Mouse (Mus musculus) myocyte (in vitro differentiated cells): ENCODE measurements at regions not wholly inside any gene's neighbourhood (a gene's known extent, or its start where the extent isn't known, plus 50 kb on each side); places are given as distances from the start of the nearest gene placed in this dataset.

Source experiments
- E2F4 ChIP-seq: IDR thresholded peaks from one replicate; pipeline ENCODE4 v1.6.1; 2011; ENCODE audit warnings: mild to moderate bottlenecking, control low read depth, moderate library complexity; ENCODE audit not compliant: insufficient read depth
- MYOD1 ChIP-seq, 3 experiments: IDR thresholded peaks; one replicate each; pipeline ENCODE4 v1.6.1; 2011; ENCODE audit warnings: control low read depth in 2 of 3, low read depth in 2 of 3, mild to moderate bottlenecking in 2 of 3, moderate library complexity in 1 of 3; ENCODE audit not compliant: insufficient read length in 2 of 3, control insufficient read depth in 1 of 3
- MYOG ChIP-seq, 3 experiments: IDR thresholded peaks; one replicate each; pipeline ENCODE4 v1.6.1; 2011; ENCODE audit warnings: control low read depth in 2 of 3, low read depth in 2 of 3, mild to moderate bottlenecking in 2 of 3; ENCODE audit not compliant: insufficient read length in 2 of 3, control insufficient read depth in 1 of 3, insufficient read depth in 1 of 3
- POLR2A ChIP-seq: IDR thresholded peaks from one replicate; pipeline ENCODE4 v1.6.1; 2011; ENCODE audit warnings: low read depth, mild to moderate bottlenecking, control low read depth, moderate library complexity; ENCODE audit not compliant: insufficient read length
- TCF12 ChIP-seq: IDR thresholded peaks from one replicate; pipeline ENCODE4 v1.6.1; 2011; ENCODE audit warnings: mild to moderate bottlenecking, control low read depth; ENCODE audit not compliant: poor library complexity, insufficient read depth, severe bottlenecking

- no peak for TF ChIP-seq MYOG (IDR thresholded peaks at IDR 0.05; ENCODE audit: control insufficient read depth in 1 of 3, insufficient read depth in 1 of 3, insufficient read length in 2 of 3, low read depth in 2 of 3)
- no peak for TF ChIP-seq POLR2A
- TF ChIP-seq TCF12, result no peak
- no peak for TF ChIP-seq E2F4
- TF ChIP-seq MYOD1 (IDR thresholded peaks at IDR 0.05; ENCODE audit: control insufficient read depth in 1 of 3, insufficient read length in 2 of 3, low read depth in 2 of 3), result no peak
Measured at GRCm38 (mm10) chr3:52859266-52859825, 157.7 kb downstream of the Cog6 start.
